Mouse (Mus musculus): ENCODE results near the gene Rasal3.

DNA sequence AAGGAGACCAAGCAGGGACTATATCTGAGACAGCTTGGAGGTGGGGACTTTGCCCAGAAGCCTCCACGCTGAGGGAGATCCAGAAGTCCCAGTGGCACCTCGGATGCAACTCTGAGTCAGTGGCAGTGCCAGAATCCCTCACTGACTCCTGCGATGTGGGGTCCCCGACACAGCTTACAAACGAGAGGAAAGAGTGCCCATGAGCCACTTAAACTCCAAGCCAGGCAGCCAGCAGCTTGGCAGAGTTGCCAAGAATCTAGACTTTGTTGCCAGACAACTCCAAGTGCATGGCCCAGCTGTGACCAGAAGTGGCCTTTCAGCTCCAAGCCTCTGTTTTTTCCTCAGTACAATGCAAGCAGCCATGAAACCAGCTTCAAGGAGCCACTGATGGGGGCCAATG is 19.7 kb downstream of the Rasal3 start:
- TF ChIP-seq POLR2A (IDR thresholded peaks at IDR 0.05; ENCODE audit: insufficient read depth, low read length): no peak
- no peak for TF ChIP-seq CTCF (IDR thresholded peaks at IDR 0.05; ENCODE audit: low read depth, low read length)
- TF ChIP-seq EP300 (IDR thresholded peaks at IDR 0.05; ENCODE audit: insufficient read depth, low read depth, low read length): no peak
